Mouse (Mus musculus) liver, embryonic 11.5 days (tissue): ENCODE measurements around the gene Rrnad1. TPM values are rescaled to one million over a fixed set of nuclear protein-coding genes. Genes with fewer than 3 reads are reported as not detected.
"Not testable (repeated sequence)": the region's sequence is repeated elsewhere in the genome, so short reads cannot be mapped to it uniquely, and the experiment has no call there.

ENCODE experiments used
- ATAC-seq: fragments of 200-750 bp; cut with Nextera tagmentation; replicated peaks from 2 replicates; pipeline ENCODE4 v1.8.0; 2017; ENCODE audit warnings: moderate number of reproducible peaks, mild to moderate bottlenecking, moderate TSS enrichment, moderate library complexity; ENCODE audit not compliant: low FRiP score
- DNase-seq: peaks from one replicate; pipeline ENCODE4 v3.0.0-alpha.2; 2017; ENCODE audit warnings: low spot score
- H3K27ac ChIP-seq: fragments of 300-500 bp; sonication (generic); 2 replicates; pipeline ENCODE4 v1.5.1; 2014; ENCODE audit warnings: mild to moderate bottlenecking, low read depth, low read length, control low read depth
- H3K27me3 ChIP-seq: fragments of 300-500 bp; sonication (generic); replicated peaks from 2 replicates; pipeline ENCODE4 v1.6.1; 2014; ENCODE audit warnings: low read length, mixed read lengths; ENCODE audit not compliant: control insufficient read depth, insufficient read depth
- H3K36me3 ChIP-seq: fragments of 300-500 bp; sonication (generic); 2 replicates; pipeline ENCODE4 v1.6.1; 2014; ENCODE audit warnings: mild to moderate bottlenecking, low read length, moderate library complexity, mixed read lengths; ENCODE audit not compliant: control insufficient read depth, insufficient read depth
- H3K4me1 ChIP-seq: fragments of 300-500 bp; sonication (generic); replicated peaks from 2 replicates; pipeline ENCODE4 v1.6.1; 2014; ENCODE audit warnings: low read length, mixed read lengths; ENCODE audit not compliant: control insufficient read depth, insufficient read depth
- H3K4me2 ChIP-seq: fragments of 300-500 bp; sonication (generic); 2 replicates; pipeline ENCODE4 v1.6.1; 2014; ENCODE audit warnings: mild to moderate bottlenecking, control low read depth, moderate library complexity
- H3K4me3 ChIP-seq: fragments of 300-500 bp; sonication (generic); 2 replicates; pipeline ENCODE4 v1.5.1; 2014; ENCODE audit warnings: low read depth, low read length, control low read depth
- H3K9ac ChIP-seq: fragments of 300-500 bp; sonication (generic); 2 replicates; pipeline ENCODE4 v1.6.1; 2014; ENCODE audit warnings: low read depth, low read length, control low read depth
- H3K9me3 ChIP-seq: fragments of 300-500 bp; sonication (generic); 2 replicates; pipeline ENCODE4 v1.6.1; 2016; ENCODE audit warnings: low read length, inconsistent platforms, mixed read lengths; ENCODE audit not compliant: control insufficient read depth
- WGBS: fragments of 180-500 bp; shearing (Covaris S2); extraction: QIAGEN DNeasy Blood & Tissue Kit; methylation state at CpG from one replicate; pipeline ENCODE4 v1.1.7; 2014; 5-methylcytosine and 5-hydroxymethylcytosine counted together
- polyA plus RNA-seq: library from polyadenylated mRNA; unstranded; fragments of >200 nt; fragmentation: Nextera tagmentation; extraction: Ambion mirVana; gene quantifications from 2 replicates; pipeline ENCODE4 v1.2.1, GENCODE M21; 2014

Rrnad1 gene
- polyA plus RNA-seq, 1 experiment from 2014 or later: 17.5 TPM

GRCm38 (mm10) chr3:87905880-87906485, 24.5 kb downstream of the Rrnad1 start, which contains the start of gene Hdgf:
Gene Hdgf, plus strand, starts transcription at chr3:87906321.
- ATAC-seq: peak; percentile 88
- H3K4me3 ChIP-seq: peak within 1 kb of the TSS; percentile 100
- peak within 1 kb of the TSS; percentile 100 for H3K9ac ChIP-seq
- H3K9me3 ChIP-seq: no peaks in the 10 kb centered on the region
- no peaks in the 10 kb centered on the region; the same call in 1 of the 2 replicates for H3K36me3 ChIP-seq
- H3K27ac ChIP-seq: peak within 1 kb of the TSS; percentile 99
- peaks cover 50% of the 10 kb centered on the region for H3K4me1 ChIP-seq
- WGBS: under 1% methylated on average over 57 of the region's 57 CpGs
- peak; percentile 95 for DNase-seq
- H3K4me2 ChIP-seq: peak within 1 kb of the TSS; percentile 86
- no peaks in the 10 kb centered on the region for H3K27me3 ChIP-seq

DNA sequence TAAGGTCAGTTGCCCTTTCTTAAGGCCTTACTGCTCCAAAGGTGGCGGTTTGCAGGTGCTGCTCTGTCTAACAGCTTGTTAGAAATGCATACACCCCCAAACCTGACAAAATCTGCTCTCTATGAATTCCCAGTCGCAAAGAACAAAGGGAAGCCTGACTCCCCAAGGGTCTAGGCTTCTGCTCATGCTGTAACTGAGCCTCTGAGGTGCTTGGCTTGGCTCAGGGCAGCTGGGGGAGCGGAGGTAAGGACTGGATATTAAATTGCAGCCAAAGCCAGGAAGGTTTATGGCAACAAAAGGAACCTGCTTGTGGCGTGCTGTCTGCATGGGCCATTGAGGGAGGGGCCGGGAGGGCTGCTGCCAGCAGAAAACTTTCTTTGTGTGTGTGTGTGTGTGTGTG, 26.7 kb downstream of the Rrnad1 start:
- H3K36me3 ChIP-seq: no peaks in the 10 kb centered on the region; the same call in 1 of the 2 replicates
- no peaks in the 10 kb centered on the region for H3K9me3 ChIP-seq
- 60% methylated on average over 5 of the region's 5 CpGs for WGBS
- H3K9ac ChIP-seq: 0 out of 2 replicates have a peak overlapping the region, but pooled peaks have one; percentile 43
- DNase-seq (no peak), ATAC-seq (no peak)
- peak overlapping the region; percentile 79 for H3K27ac ChIP-seq
- no peaks in the 10 kb centered on the region for H3K27me3 ChIP-seq
- peaks cover 35% of the 10 kb centered on the region for H3K4me1 ChIP-seq
- H3K4me2 ChIP-seq: no peak overlapping the region; the same call in 1 of the 2 replicates
- no peak overlapping the region for H3K4me3 ChIP-seq

- H3K27ac ChIP-seq: peak overlapping the region; percentile 98
- 62% methylated on average over 6 of the region's 6 CpGs for WGBS
- ATAC-seq, H3K4me3 ChIP-seq, H3K9me3 ChIP-seq, DNase-seq, H3K27me3 ChIP-seq, H3K36me3 ChIP-seq: not testable (repeated sequence)
- H3K4me2 ChIP-seq: peak overlapping the region; percentile 66
- peak overlapping the region; percentile 47 for H3K9ac ChIP-seq
- H3K4me1 ChIP-seq: peaks cover 22% of the 10 kb centered on the region
These were observed 28.6 kb downstream of the Rrnad1 start for GRCm38 (mm10) chr3:87901959-87902358.

DNA sequence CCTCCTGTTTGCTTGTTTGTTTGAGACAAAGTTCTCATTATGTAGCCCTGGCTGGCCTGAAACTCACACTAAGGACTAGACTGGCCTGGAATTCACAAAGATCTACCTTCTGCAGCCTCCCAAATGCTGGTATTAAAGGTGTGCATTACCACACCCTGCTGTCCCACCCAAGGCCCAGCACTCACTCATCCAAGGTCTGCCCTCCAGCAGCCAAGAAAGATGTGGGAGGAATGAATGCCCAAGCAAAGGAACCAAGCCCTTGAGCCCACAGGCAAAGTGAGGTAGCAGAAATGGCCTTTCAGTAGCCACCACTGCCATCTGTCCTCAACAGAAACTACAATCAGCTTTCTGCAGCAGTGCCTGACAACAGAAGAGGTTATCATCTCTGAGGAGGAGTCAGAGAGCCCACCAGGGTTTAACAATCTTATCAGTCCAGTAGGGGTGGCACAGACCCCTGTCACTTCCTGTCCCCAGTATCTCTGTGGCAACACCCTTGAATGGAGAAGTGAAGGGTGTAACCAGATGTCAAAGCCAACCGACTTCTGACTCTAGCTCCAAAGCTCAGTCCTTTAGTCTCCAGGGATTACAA, 29.4 kb downstream of the Rrnad1 start:
- peak overlapping the region; percentile 59 for H3K9ac ChIP-seq
- no peaks in the 10 kb centered on the region for H3K27me3 ChIP-seq
- WGBS: 18% methylated on average over 1 of the region's 1 CpGs
- peak overlapping the region; percentile 66 for H3K4me2 ChIP-seq
- peak; percentile 89 for ATAC-seq
- H3K4me1 ChIP-seq: peaks cover 22% of the 10 kb centered on the region
- H3K27ac ChIP-seq: peak overlapping the region; percentile 98
- peak; percentile 66 for DNase-seq
- no peaks in the 10 kb centered on the region for H3K36me3 ChIP-seq
- no peaks in the 10 kb centered on the region for H3K9me3 ChIP-seq
- H3K4me3 ChIP-seq: peak overlapping the region; percentile 49

DNA sequence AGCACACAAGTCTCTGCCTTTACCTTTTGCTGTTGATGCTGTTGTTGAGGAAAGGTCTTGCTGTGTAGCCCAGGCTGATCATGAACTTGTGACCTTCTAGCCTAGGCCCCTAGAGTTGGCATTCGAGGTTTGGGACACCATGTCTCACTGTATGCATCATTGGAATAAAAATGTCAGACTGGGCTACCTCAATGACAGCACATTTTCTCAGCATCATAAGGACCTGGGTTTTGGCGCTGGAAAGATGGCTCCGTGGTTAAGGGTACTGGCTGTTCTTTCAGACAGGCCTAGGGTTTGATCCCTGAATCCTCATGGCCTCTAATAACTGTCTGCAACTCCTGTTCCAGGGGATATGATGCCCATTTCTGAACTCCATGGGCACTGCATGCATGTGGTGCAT, 30.7 kb downstream of the Rrnad1 start:
- Histone ChIP-seq H3K9ac (no peak overlapping the region), H3K4me3 (no peak overlapping the region), H3K4me1 (peaks cover 19% of the 10 kb centered on the region), H3K9me3 (no peaks in the 10 kb centered on the region), H3K4me2 (peak overlapping the region; percentile 21; the same call in 1 of the 2 replicates), H3K36me3 (no peaks in the 10 kb centered on the region), H3K27ac (peak overlapping the region; percentile 98; the same call in 1 of the 2 replicates), H3K27me3 (no peaks in the 10 kb centered on the region)
- WGBS: 77% methylated on average over 3 of the region's 3 CpGs
- ATAC-seq (no peak), DNase-seq (no peak)

DNA sequence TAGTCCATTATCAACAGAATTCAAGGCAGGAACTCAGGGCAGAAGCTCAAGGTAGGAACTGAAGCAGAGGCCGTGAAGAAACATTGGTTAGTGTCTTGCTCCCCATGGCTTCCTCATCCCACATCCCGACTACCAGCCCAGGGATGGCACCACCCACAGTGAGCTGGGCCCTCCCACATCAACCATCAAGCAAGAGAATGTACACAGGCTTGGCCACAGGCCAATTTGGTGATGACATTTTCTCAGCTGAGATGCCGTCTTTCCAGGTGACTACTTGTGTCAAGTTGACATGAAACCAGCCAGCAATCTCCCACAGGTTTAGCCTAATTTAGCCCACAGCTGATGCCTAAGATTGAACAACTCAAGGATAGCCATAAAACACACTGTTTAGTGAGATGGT, 31.3 kb downstream of the Rrnad1 start:
- ATAC-seq: no peak
- H3K9me3 ChIP-seq: no peaks in the 10 kb centered on the region
- no peaks in the 10 kb centered on the region for H3K36me3 ChIP-seq
- DNase-seq: no peak
- no peak overlapping the region for H3K27ac ChIP-seq
- 76% methylated on average over 3 of the region's 3 CpGs for WGBS
- no peak overlapping the region for H3K4me2 ChIP-seq
- no peak overlapping the region for H3K9ac ChIP-seq
- H3K27me3 ChIP-seq: no peaks in the 10 kb centered on the region
- H3K4me1 ChIP-seq: peaks cover 19% of the 10 kb centered on the region
- H3K4me3 ChIP-seq: no peak overlapping the region

DNA sequence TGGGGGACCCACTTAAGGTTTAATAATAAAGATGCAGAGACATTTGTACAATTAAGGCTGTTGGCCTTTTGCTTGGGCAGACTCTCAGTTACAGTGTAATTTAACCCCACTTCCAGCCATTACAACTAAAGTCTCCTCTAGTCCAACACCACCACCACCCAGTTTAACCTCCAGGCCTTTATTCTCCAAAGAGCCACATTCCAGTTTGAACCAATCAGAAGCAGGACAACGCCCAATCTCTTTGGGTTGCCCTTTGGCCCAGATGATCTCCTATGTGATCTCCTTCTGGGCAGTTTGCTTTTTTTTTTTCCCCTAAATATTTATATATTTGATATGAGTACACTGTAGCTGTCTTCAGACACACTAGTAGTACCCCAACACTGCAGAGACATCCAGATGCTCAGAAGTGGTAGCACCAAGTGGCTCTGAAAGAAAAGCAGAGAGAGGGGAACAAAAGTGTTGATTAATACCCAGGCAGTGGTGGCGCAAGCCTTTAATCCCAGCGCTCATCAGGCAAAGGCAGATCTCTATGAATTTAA, 37.1 kb downstream of the Rrnad1 start:
- H3K9ac ChIP-seq: no peak overlapping the region
- H3K4me3 ChIP-seq: no peak overlapping the region
- H3K36me3 ChIP-seq: no peaks in the 10 kb centered on the region
- 79% methylated on average over 3 of the region's 3 CpGs for WGBS
- H3K9me3 ChIP-seq: no peaks in the 10 kb centered on the region; the same call in 1 of the 2 replicates
- H3K4me2 ChIP-seq: no peak overlapping the region
- H3K27ac ChIP-seq: peak overlapping the region; percentile 32; the same call in 1 of the 2 replicates
- ATAC-seq (peak; percentile 62), DNase-seq (no peak)
- H3K4me1 ChIP-seq: peaks cover 8% of the 10 kb centered on the region; the same call in 1 of the 2 replicates
- H3K27me3 ChIP-seq: no peaks in the 10 kb centered on the region

DNA sequence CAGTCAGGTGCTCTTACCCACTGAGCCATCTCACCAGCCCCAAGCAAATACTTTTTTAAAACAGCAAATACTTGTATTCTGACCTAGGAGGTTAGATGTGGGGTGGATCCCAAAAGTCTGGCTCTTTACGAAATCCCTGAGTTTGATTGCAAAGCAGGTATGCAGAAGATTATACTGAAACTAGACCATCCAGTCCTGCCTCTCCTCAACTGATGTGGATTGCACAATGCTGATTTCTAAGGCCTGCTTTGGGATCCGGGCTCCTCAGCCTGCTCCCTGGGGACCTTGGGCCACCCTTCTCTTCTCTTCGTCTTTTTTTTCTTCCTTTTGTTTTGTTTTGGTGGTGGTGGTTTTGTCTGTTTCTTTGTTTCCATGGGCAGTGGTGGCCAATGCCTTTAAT, 39.0 kb downstream of the Rrnad1 start:
- no peaks in the 10 kb centered on the region for H3K36me3 ChIP-seq
- no peak overlapping the region for H3K27ac ChIP-seq
- H3K4me2 ChIP-seq: no peak overlapping the region
- no peak for ATAC-seq
- no peaks in the 10 kb centered on the region for H3K27me3 ChIP-seq
- WGBS: 80% methylated on average over 3 of the region's 3 CpGs
- H3K9me3 ChIP-seq: no peaks in the 10 kb centered on the region; the same call in 1 of the 2 replicates
- peaks cover 8% of the 10 kb centered on the region; the same call in 1 of the 2 replicates for H3K4me1 ChIP-seq
- no peak for DNase-seq
- H3K9ac ChIP-seq: no peak overlapping the region
- H3K4me3 ChIP-seq: no peak overlapping the region
